Mouse (Mus musculus): ENCODE results near the gene Spin1. TPM values are rescaled to one million over a fixed set of nuclear protein-coding genes. Genes with fewer than 3 reads are reported as not detected.

Spin1 gene
- total and polyA plus RNA-seq, 3 experiments, result 16.6 to 47.3 (median 23.7) TPM

DNA sequence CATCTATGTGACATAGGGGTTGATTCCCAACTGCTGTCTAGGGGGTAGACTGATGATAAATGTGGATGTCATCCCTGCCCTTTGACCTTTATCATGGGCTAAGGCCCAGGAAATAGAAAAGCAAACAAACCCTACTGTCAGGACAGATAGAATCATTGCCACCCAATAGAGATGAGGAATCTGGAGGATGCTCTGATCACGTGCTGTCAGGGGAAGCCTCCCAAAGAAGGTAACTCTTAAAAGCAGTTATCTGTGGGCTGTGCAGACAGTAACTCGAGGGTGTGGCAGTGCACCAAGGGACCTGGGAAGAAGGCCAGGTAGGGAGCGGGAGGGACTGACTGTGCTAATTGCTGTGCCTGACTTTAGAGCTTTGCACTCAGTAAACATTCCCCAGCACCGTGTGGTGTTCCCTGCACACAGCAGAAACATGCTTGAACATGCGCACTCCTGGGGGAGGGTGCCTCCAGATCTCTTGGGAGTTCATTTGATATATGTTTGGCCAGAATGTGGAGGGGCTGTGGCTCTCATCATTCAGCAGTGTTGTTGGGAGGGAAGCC is 10.5 kb upstream of the Spin1 start:
- no peaks in the 10 kb centered on the region for H3K9me3 ChIP-seq (replicated peaks; ENCODE audit: insufficient read depth, low read length)
- H3K4me3 ChIP-seq (ENCODE audit: control insufficient read depth in 1 of 2, insufficient read depth in 1 of 2, low read depth in 2 of 2, low read length in 2 of 2), result no peak overlapping the region
- no peak for TF ChIP-seq TBP (IDR thresholded peaks at IDR 0.05; ENCODE audit: low read depth, low read length)
- peak; percentile 73 for TF ChIP-seq BHLHE40 (IDR thresholded peaks at IDR 0.05; ENCODE audit: borderline replicate concordance, low read depth, low read length)
- TF ChIP-seq POLR2AphosphoS2 (IDR thresholded peaks at IDR 0.05; ENCODE audit: low read length), result no peak
- peak in 1 of 2 experiments; percentile 47; a peak in 1 of 4 replicates for TF ChIP-seq USF2 (IDR thresholded peaks at IDR 0.05; ENCODE audit: borderline replicate concordance in 1 of 2, insufficient read depth in 1 of 2, low read depth in 1 of 2, low read length in 2 of 2)
- no peak for TF ChIP-seq GATA1 (IDR thresholded peaks at IDR 0.05; ENCODE audit: low read depth, low read length)
- TF ChIP-seq MAX (IDR thresholded peaks at IDR 0.05; ENCODE audit: low read length), result peak; percentile 36; the same call in 1 of the 2 replicates
- TF ChIP-seq USF1 (IDR thresholded peaks at IDR 0.05; ENCODE audit: low read depth, low read length), result peak; percentile 88
- DNase-seq (ENCODE audit: low read depth, low spot score), result no peak
- H3K27me3 ChIP-seq (ENCODE audit: control insufficient read depth in 1 of 2, insufficient read depth in 2 of 2, low read length in 2 of 2), result no peaks in the 10 kb centered on the region
- H3K4me1 ChIP-seq (ENCODE audit: control insufficient read depth in 1 of 2, insufficient read depth in 2 of 2, low read length in 2 of 2), result peaks cover 11 to 45% of the 10 kb centered on the region in 2 experiments
- no peak overlapping the region for H3K27ac ChIP-seq (ENCODE audit: control insufficient read depth, low read depth, low read length)
- H3K9ac ChIP-seq (ENCODE audit: control insufficient read depth, low read depth, low read length, poor library complexity, severe bottlenecking), result no peak overlapping the region
- peaks cover 0 to 37% of the 10 kb centered on the region in 2 experiments; a peak in 2 of 4 replicates for H3K36me3 ChIP-seq (ENCODE audit: control insufficient read depth in 1 of 2, insufficient read depth in 2 of 2, low read length in 2 of 2)
- H3K79me2 ChIP-seq (ENCODE audit: control insufficient read depth, insufficient read depth, low read length, poor library complexity), result no peaks in the 10 kb centered on the region

DNA sequence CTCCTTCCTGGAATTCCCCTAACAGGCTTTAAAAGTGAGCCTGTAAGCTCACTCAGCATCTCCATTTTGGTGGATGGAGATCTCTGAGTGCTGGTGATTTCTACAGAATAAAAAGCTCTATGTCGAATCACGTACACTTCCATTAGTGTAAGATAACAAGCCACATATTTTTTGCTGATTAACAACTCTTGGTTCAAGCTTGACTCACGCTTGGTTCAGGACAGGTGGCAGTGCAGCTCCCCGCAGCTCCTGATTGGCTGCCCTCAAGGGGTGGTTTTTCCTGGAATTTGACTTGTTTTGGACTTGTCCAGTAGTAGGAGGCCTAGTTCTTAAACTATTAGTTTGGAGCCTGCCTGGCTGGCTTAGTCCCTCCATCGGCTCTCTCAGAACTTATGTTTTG is 7.2 kb upstream of the Spin1 start:
- H3K27ac ChIP-seq (ENCODE audit: control insufficient read depth, low read depth, low read length), result no peak overlapping the region
- no peak overlapping the region for H3K9ac ChIP-seq (ENCODE audit: control insufficient read depth, low read depth, low read length, poor library complexity, severe bottlenecking)
- peak; percentile 58 for TF ChIP-seq ETS1 (IDR thresholded peaks at IDR 0.05; ENCODE audit: low read depth, low read length)
- no peak for TF ChIP-seq BHLHE40 (IDR thresholded peaks at IDR 0.05; ENCODE audit: borderline replicate concordance, low read depth, low read length)
- no peak for TF ChIP-seq USF2 (IDR thresholded peaks at IDR 0.05; ENCODE audit: borderline replicate concordance in 1 of 2, insufficient read depth in 1 of 2, low read depth in 1 of 2, low read length in 2 of 2)
- TF ChIP-seq MAFK (IDR thresholded peaks at IDR 0.05; ENCODE audit: borderline replicate concordance, low read depth, low read length), result peak; percentile 28; the same call in 1 of the 2 replicates
- TF ChIP-seq ELF1 (IDR thresholded peaks at IDR 0.05; ENCODE audit: low read depth, low read length), result no peak
- no peak for TF ChIP-seq POLR2AphosphoS2 (IDR thresholded peaks at IDR 0.05; ENCODE audit: low read length)
- peak; percentile 88 for TF ChIP-seq RCOR1 (IDR thresholded peaks at IDR 0.05; ENCODE audit: low read depth, low read length)
- no peak for TF ChIP-seq E2F4 (IDR thresholded peaks at IDR 0.05; ENCODE audit: borderline replicate concordance, low read depth, low read length)
- peak; percentile 59 for TF ChIP-seq GATA1 (IDR thresholded peaks at IDR 0.05; ENCODE audit: low read depth, low read length)
- TF ChIP-seq TAL1 (IDR thresholded peaks at IDR 0.05; ENCODE audit: low read length), result no peak
- TF ChIP-seq RAD21 (IDR thresholded peaks at IDR 0.05; ENCODE audit: low read depth, low read length), result no peak
- TF ChIP-seq CHD1 (IDR thresholded peaks at IDR 0.05; ENCODE audit: low read depth, low read length), result no peak
- no peak for TF ChIP-seq POLR2A (IDR thresholded peaks at IDR 0.05; ENCODE audit: control insufficient read depth in 1 of 2, insufficient read depth in 1 of 2, low read depth in 1 of 2, low read length in 2 of 2, poor library complexity in 1 of 2)
- TF ChIP-seq NRF1 (IDR thresholded peaks at IDR 0.05; ENCODE audit: insufficient read depth, low read depth, low read length, poor library complexity, severe bottlenecking), result no peak
- TF ChIP-seq EP300 (IDR thresholded peaks at IDR 0.05; ENCODE audit: low read depth in 1 of 2, low read length in 2 of 2), result 0 out of 4 replicates have a peak, but pooled peaks of 1 of the 2 experiments have one; percentile 7
- no peak for TF ChIP-seq SIN3A (IDR thresholded peaks at IDR 0.05; ENCODE audit: low read length)
- no peak for TF ChIP-seq SMC3 (IDR thresholded peaks at IDR 0.05; ENCODE audit: low read depth, low read length)
- DNase-seq (ENCODE audit: low read depth, low spot score), result peak; percentile 56
- no peak overlapping the region for H3K4me3 ChIP-seq (ENCODE audit: control insufficient read depth in 1 of 2, insufficient read depth in 1 of 2, low read depth in 2 of 2, low read length in 2 of 2)
- peaks cover 0 to 30% of the 10 kb centered on the region in 2 experiments; a peak in 2 of 4 replicates for H3K36me3 ChIP-seq (ENCODE audit: control insufficient read depth in 1 of 2, insufficient read depth in 2 of 2, low read length in 2 of 2)
- no peaks in the 10 kb centered on the region for H3K27me3 ChIP-seq (ENCODE audit: control insufficient read depth in 1 of 2, insufficient read depth in 2 of 2, low read length in 2 of 2)
- H3K4me1 ChIP-seq (ENCODE audit: control insufficient read depth in 1 of 2, insufficient read depth in 2 of 2, low read length in 2 of 2), result peaks cover 14 to 40% of the 10 kb centered on the region in 2 experiments
- H3K9me3 ChIP-seq (replicated peaks; ENCODE audit: insufficient read depth, low read length), result no peaks in the 10 kb centered on the region
- H3K79me2 ChIP-seq (ENCODE audit: control insufficient read depth, insufficient read depth, low read length, poor library complexity), result no peaks in the 10 kb centered on the region

Measured in MEL (cell line).